9 mouse cellular contexts compared by ENCODE assay signal in genomic region chr2:148397784-148398100, GRCm38 (mm10). TPM values are rescaled to one million over a fixed set of nuclear protein-coding genes. Genes with fewer than 3 reads are reported as not detected.
DNase-seq lines count a peak whose midpoint lies in the region; ATAC-seq and TF ChIP-seq lines count a peak whose summit lies in the region.
"Had no signal": no experiment of that assay in that cellular context is flagged by ENCODE, and none has a peak within 500 bp of the region (broad histone marks: within the 10 kb centered on the region; RNA-seq: fewer than 3 reads in every experiment).

No protein-coding gene starts in this region.

- H3K27me3 ChIP-seq in lung, embryonic 14.5 days (ENCODE audit: insufficient read depth, low read length): 0 out of 2 replicates have a peak, but pooled peaks cover 4% of the 10 kb centered on the region

- ATAC-seq in lung, embryonic 14.5 days (ENCODE audit: insufficient read depth): peak; percentile 53
- ATAC-seq in common myeloid progenitor, adult 5-6 weeks (replicated peaks; ENCODE audit: low read depth, poor library complexity, severe bottlenecking): peak; percentile 6
- ATAC-seq in megakaryocyte progenitor cell, adult 5-6 weeks (replicated peaks; ENCODE audit: poor library complexity): 0 out of 2 replicates have a peak, but pooled peaks have one; percentile 2

- DNase-seq in lung, embryonic 14.5 days: peak; percentile 83
- DNase-seq in lung, adult 2 months: no peak
- DNase-seq in heart, postnatal 4 days: peak; percentile 64
- no peak for DNase-seq in urinary bladder, postnatal 14 days (ENCODE audit: low spot score)
- no peak for DNase-seq in urinary bladder, postnatal 25 days (ENCODE audit: low spot score)
- DNase-seq in c-Kit-positive CD71-positive TER-119-positive erythroid progenitor cells, embryonic 14.5 days (ENCODE audit: low spot score): no peak
- DNase-seq: layer of hippocampus, postnatal 36 days had no signal

- no peaks in the 10 kb centered on the region for H3K9me3 ChIP-seq in lung, embryonic 14.5 days (ENCODE audit: low read depth, low read length)

- H3K36me3 ChIP-seq in lung, embryonic 14.5 days (ENCODE audit: insufficient read depth): peaks cover 4% of the 10 kb centered on the region; the same call in 1 of the 2 replicates

- peak overlapping the region; percentile 64 for H3K27ac ChIP-seq in lung, embryonic 14.5 days (ENCODE audit: low read depth)

- no peak for TF ChIP-seq POLR2A in lung, adult 2 months (IDR thresholded peaks at IDR 0.05; ENCODE audit: borderline replicate concordance, extremely low read depth, low read depth, low read length)

- H3K4me2 ChIP-seq in lung, embryonic 14.5 days: peak overlapping the region; percentile 100

- peaks cover 28% of the 10 kb centered on the region for H3K4me1 ChIP-seq in lung, embryonic 14.5 days (ENCODE audit: insufficient read depth)
- peaks cover 24% of the 10 kb centered on the region for H3K4me1 ChIP-seq in lung, adult 2 months (ENCODE audit: control insufficient read depth, insufficient read depth, low read length)

- no peak overlapping the region for H3K4me3 ChIP-seq in lung, embryonic 14.5 days (ENCODE audit: low read depth, low read length)
- H3K4me3 ChIP-seq in lung, adult 2 months (replicated peaks; ENCODE audit: extremely low read depth, low read depth, low read length): no peak overlapping the region

- TF ChIP-seq CTCF in lung, embryonic 14.5 days (IDR thresholded peaks at IDR 0.05; ENCODE audit: low read depth): no peak
- no peak for TF ChIP-seq CTCF in lung, adult 2 months (IDR thresholded peaks at IDR 0.05; ENCODE audit: insufficient read depth, low read length)

- WGBS in lung, embryonic 14.5 days: 50% methylated on average over 1 of the region's 1 CpGs
- 42% methylated on average over 1 of the region's 1 CpGs for WGBS in lung, adult 2 months

- H3K9ac ChIP-seq in lung, embryonic 14.5 days: no peak overlapping the region

RNA-seq across cellular contexts. Expression of gene Sstr4, which starts 2.6 kb away (rescaled TPM):
- polyA plus RNA-seq in lung, embryonic 14.5 days (2014; fragmentation: Nextera tagmentation; extraction: Ambion mirVana): 4.8 and 5.9 TPM in 2 replicates
- polyA plus RNA-seq in lung, adult 2 months (2012; rRNA removed): 8.3 and 10.8 TPM in 2 replicates
- not detected in 2 replicates for total RNA-seq in common myeloid progenitor, adult 5-6 weeks (2017)
- total RNA-seq in heart, postnatal 4 days (2021): under 1 TPM; 0.79 to 0.81 TPM
- not detected in 2 replicates for total RNA-seq in megakaryocyte progenitor cell, adult 5-6 weeks (2015)
- total RNA-seq in megakaryocyte progenitor cell, adult 5-6 weeks (2017): 0.29 TPM in 1 of 2 replicates, not detected in the other

RNA-seq across cellular contexts. Expression of gene Thbd, which starts 10.2 kb away (rescaled TPM):
- polyA plus RNA-seq in lung, embryonic 14.5 days (2014; fragmentation: Nextera tagmentation; extraction: Ambion mirVana): 115 and 116 TPM in 2 replicates
- 550 and 598 TPM in 2 replicates for polyA plus RNA-seq in lung, adult 2 months (2012; rRNA removed)
- 5.6 and 5.8 TPM in 2 replicates for total RNA-seq in common myeloid progenitor, adult 5-6 weeks (2017)
- 10 to 100 TPM; 37.2 to 41.4 TPM for total RNA-seq in heart, postnatal 4 days (2021)
- 12.0 and 13.8 TPM in 2 replicates for total RNA-seq in megakaryocyte progenitor cell, adult 5-6 weeks (2015)
- 11.4 and 11.7 TPM in 2 replicates for total RNA-seq in megakaryocyte progenitor cell, adult 5-6 weeks (2017)

RNA-seq across cellular contexts. Expression of gene Cd93, which starts 45.6 kb away (rescaled TPM):
- 33.7 and 34.4 TPM in 2 replicates for polyA plus RNA-seq in lung, embryonic 14.5 days (2014; fragmentation: Nextera tagmentation; extraction: Ambion mirVana)
- polyA plus RNA-seq in lung, adult 2 months (2012; rRNA removed): 81.8 and 82.1 TPM in 2 replicates
- total RNA-seq in common myeloid progenitor, adult 5-6 weeks (2017): 118 TPM in 2 replicates
- total RNA-seq in heart, postnatal 4 days (2021): 100 to 1,000 TPM; 160 to 168 TPM
- 102 and 116 TPM in 2 replicates for total RNA-seq in megakaryocyte progenitor cell, adult 5-6 weeks (2015)
- total RNA-seq in megakaryocyte progenitor cell, adult 5-6 weeks (2017): 126 and 132 TPM in 2 replicates

Comparison
In these comparisons a context has a peak if more than half of its experiments do, and no peak if none do; other contexts are left out.
1. DNase-seq: peak in lung, embryonic 14.5 days (single experiment) and heart, postnatal 4 days (single experiment); none in lung, adult 2 months (single experiment), urinary bladder, postnatal 14 days (single experiment), urinary bladder, postnatal 25 days (single experiment) and c-Kit-positive CD71-positive TER-119-positive erythroid progenitor cells, embryonic 14.5 days (single experiment).
2. ATAC-seq: peak in every context shown above with its lines; median percentile 53 in lung, embryonic 14.5 days; 6 in common myeloid progenitor, adult 5-6 weeks; 2 in megakaryocyte progenitor cell, adult 5-6 weeks.